Mouse (Mus musculus): ENCODE results near the gene Slc17a7. TPM values are rescaled to one million over a fixed set of nuclear protein-coding genes. Genes with fewer than 3 reads are reported as not detected.

Slc17a7 gene
- polyA plus RNA-seq, 1 experiment, result 2.0 TPM

DNA sequence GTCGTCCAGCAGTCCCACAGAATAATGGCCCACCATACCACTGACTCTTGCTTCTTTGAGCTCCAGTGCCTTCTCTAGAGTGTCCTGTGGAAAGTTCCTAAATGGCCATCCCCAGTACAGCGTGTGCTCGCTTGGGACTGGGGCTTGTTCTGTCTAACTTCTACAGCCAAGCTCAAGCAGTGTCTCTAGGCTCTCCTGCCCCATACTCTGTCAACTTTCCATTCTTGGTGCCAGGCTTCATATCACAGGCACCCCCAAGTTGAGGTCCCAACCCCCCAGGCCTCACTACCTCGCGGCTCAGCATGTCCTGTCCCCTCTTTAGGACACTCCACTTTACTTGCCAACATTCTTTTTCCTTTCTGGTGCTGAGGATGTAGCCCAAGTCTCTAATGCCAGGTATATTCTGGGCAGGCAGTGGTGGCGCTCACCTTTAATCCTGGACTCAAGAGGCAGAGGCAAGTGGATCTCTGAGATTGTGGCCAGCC is 3.4 kb upstream of the Slc17a7 start:
- Histone ChIP-seq H3K4me3 (ENCODE audit: control insufficient read depth, insufficient read depth, low read length) (no peak overlapping the region), H3K27me3 (ENCODE audit: control insufficient read depth, insufficient read depth, low read length) (peaks cover 11% of the 10 kb centered on the region), H3K4me1 (replicated peaks; ENCODE audit: control insufficient read depth, insufficient read depth, low read length) (peaks cover 7% of the 10 kb centered on the region), H3K27ac (ENCODE audit: control insufficient read depth, insufficient read depth, low read length) (no peak overlapping the region), H3K36me3 (ENCODE audit: control insufficient read depth, insufficient read depth, low read length) (no peaks in the 10 kb centered on the region)
- no peak for DNase-seq
- WGBS, result 97% methylated on average over 6 of the region's 6 CpGs
- TF ChIP-seq CTCF (IDR thresholded peaks at IDR 0.05; ENCODE audit: borderline replicate concordance, control insufficient read depth, extremely low read depth, insufficient read depth, low read length, poor library complexity) (no peak), POLR2A (IDR thresholded peaks at IDR 0.05; ENCODE audit: control insufficient read depth, extremely low read depth, insufficient read depth, low read length, poor library complexity) (no peak)

GRCm38 (mm10) chr7:45160866-45161265 is 2.9 kb upstream of the Slc17a7 start:
- no peak for DNase-seq
- H3K27ac ChIP-seq (ENCODE audit: control insufficient read depth, insufficient read depth, low read length), result no peak overlapping the region

DNA sequence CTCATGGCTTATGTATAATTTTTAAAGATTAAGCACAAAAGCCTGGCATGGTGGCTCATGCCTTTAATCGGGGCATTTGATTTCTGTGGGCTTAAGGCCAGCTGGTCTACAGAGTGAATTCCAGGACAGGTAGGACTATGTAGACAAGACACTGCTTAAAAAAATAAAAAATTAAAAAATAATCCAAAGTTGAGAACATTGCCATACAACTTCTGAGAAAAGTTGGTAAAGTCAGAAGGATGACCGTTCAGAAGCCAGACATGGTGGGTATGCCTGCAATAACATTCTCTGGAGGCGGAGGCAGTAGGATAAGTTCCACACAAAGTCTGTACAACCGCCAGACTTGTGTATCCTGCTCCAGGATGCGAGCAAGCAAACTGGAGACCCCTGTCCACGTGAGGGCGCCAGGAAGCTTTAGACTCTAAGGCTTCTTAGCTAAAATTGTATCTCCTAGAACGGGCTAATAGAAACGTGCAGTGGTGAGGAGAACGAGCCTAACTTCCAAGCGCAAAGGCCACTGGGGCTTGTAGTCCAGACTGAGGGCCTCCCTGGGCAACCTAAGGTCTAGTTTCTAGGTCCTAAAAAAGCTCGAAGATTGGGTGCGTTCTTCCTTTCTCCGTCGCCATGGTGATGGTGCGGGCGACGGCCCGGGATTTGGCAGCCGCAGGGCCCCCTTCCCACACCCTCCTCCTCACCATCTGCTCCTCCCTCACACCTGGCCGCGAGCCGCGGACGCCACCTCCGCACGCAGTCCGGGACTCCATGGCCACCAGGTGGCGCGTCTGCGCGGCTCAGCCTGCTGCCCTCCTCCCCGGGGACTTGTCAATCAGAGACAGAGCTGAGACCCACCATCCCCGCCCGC is 1.9 kb upstream of the Slc17a7 start:
- no peak overlapping the region for H3K27ac ChIP-seq (ENCODE audit: control insufficient read depth, insufficient read depth, low read length)
- DNase-seq, result peak; percentile 93
- H3K4me1 ChIP-seq (replicated peaks; ENCODE audit: control insufficient read depth, insufficient read depth, low read length), result peaks cover 7% of the 10 kb centered on the region
- H3K4me3 ChIP-seq (ENCODE audit: control insufficient read depth, insufficient read depth, low read length), result peak overlapping the region; percentile 39
- TF ChIP-seq POLR2A (IDR thresholded peaks at IDR 0.05; ENCODE audit: control insufficient read depth, extremely low read depth, insufficient read depth, low read length, poor library complexity) (no peak), CTCF (IDR thresholded peaks at IDR 0.05; ENCODE audit: borderline replicate concordance, control insufficient read depth, extremely low read depth, insufficient read depth, low read length, poor library complexity) (peak; percentile 98)
- WGBS, result 4% methylated on average over 35 of the region's 35 CpGs
- no peaks in the 10 kb centered on the region for H3K36me3 ChIP-seq (ENCODE audit: control insufficient read depth, insufficient read depth, low read length)
- peaks cover 11% of the 10 kb centered on the region for H3K27me3 ChIP-seq (ENCODE audit: control insufficient read depth, insufficient read depth, low read length)

More at GRCm38 (mm10) chr7:45160866-45161265, 2.9 kb upstream of the Slc17a7 start:
- H3K4me3 ChIP-seq (ENCODE audit: control insufficient read depth, insufficient read depth, low read length), result no peak overlapping the region
- H3K36me3 ChIP-seq (ENCODE audit: control insufficient read depth, insufficient read depth, low read length), result no peaks in the 10 kb centered on the region
- H3K27me3 ChIP-seq (ENCODE audit: control insufficient read depth, insufficient read depth, low read length), result peaks cover 11% of the 10 kb centered on the region
- WGBS, result 95% methylated on average over 3 of the region's 3 CpGs
- TF ChIP-seq POLR2A (IDR thresholded peaks at IDR 0.05; ENCODE audit: control insufficient read depth, extremely low read depth, insufficient read depth, low read length, poor library complexity) (no peak), CTCF (IDR thresholded peaks at IDR 0.05; ENCODE audit: borderline replicate concordance, control insufficient read depth, extremely low read depth, insufficient read depth, low read length, poor library complexity) (no peak)
- peaks cover 7% of the 10 kb centered on the region for H3K4me1 ChIP-seq (replicated peaks; ENCODE audit: control insufficient read depth, insufficient read depth, low read length)

- Histone ChIP-seq H3K4me3 (ENCODE audit: control insufficient read depth, insufficient read depth, low read length) (no peak overlapping the region), H3K4me1 (replicated peaks; ENCODE audit: control insufficient read depth, insufficient read depth, low read length) (peaks cover 7% of the 10 kb centered on the region), H3K27me3 (ENCODE audit: control insufficient read depth, insufficient read depth, low read length) (peaks cover 13% of the 10 kb centered on the region), H3K27ac (ENCODE audit: control insufficient read depth, insufficient read depth, low read length) (no peak overlapping the region), H3K36me3 (ENCODE audit: control insufficient read depth, insufficient read depth, low read length) (no peaks in the 10 kb centered on the region)
- 32% methylated on average over 6 of the region's 6 CpGs for WGBS
- no peak for DNase-seq
- no peak for TF ChIP-seq CTCF (IDR thresholded peaks at IDR 0.05; ENCODE audit: borderline replicate concordance, control insufficient read depth, extremely low read depth, insufficient read depth, low read length, poor library complexity)
- TF ChIP-seq POLR2A (IDR thresholded peaks at IDR 0.05; ENCODE audit: control insufficient read depth, extremely low read depth, insufficient read depth, low read length, poor library complexity), result no peak
Observed at GRCm38 (mm10) chr7:45162551-45162950, 1.2 kb upstream of the Slc17a7 start.

- WGBS, result 82% methylated on average over 9 of the region's 9 CpGs
- Histone ChIP-seq H3K36me3 (ENCODE audit: control insufficient read depth, insufficient read depth, low read length) (no peaks in the 10 kb centered on the region), H3K4me1 (replicated peaks; ENCODE audit: control insufficient read depth, insufficient read depth, low read length) (peaks cover 7% of the 10 kb centered on the region), H3K27me3 (ENCODE audit: control insufficient read depth, insufficient read depth, low read length) (peaks cover 18% of the 10 kb centered on the region), H3K27ac (ENCODE audit: control insufficient read depth, insufficient read depth, low read length) (no peak overlapping the region), H3K4me3 (ENCODE audit: control insufficient read depth, insufficient read depth, low read length) (no peak overlapping the region)
- TF ChIP-seq CTCF (IDR thresholded peaks at IDR 0.05; ENCODE audit: borderline replicate concordance, control insufficient read depth, extremely low read depth, insufficient read depth, low read length, poor library complexity), result no peak
- no peak for TF ChIP-seq POLR2A (IDR thresholded peaks at IDR 0.05; ENCODE audit: control insufficient read depth, extremely low read depth, insufficient read depth, low read length, poor library complexity)
- DNase-seq, result no peak
Observed at GRCm38 (mm10) chr7:45162996-45163615, 643 bp upstream of the Slc17a7 start.

- no peaks in the 10 kb centered on the region for H3K36me3 ChIP-seq (ENCODE audit: control insufficient read depth, insufficient read depth, low read length)
- 80% methylated on average over 5 of the region's 5 CpGs for WGBS
- no peak for DNase-seq
- H3K4me3 ChIP-seq (ENCODE audit: control insufficient read depth, insufficient read depth, low read length), result no peak overlapping the region
- H3K27me3 ChIP-seq (ENCODE audit: control insufficient read depth, insufficient read depth, low read length), result peaks cover 25% of the 10 kb centered on the region
- H3K4me1 ChIP-seq (replicated peaks; ENCODE audit: control insufficient read depth, insufficient read depth, low read length), result peaks cover 7% of the 10 kb centered on the region
- no peak overlapping the region for H3K27ac ChIP-seq (ENCODE audit: control insufficient read depth, insufficient read depth, low read length)
- TF ChIP-seq CTCF (IDR thresholded peaks at IDR 0.05; ENCODE audit: borderline replicate concordance, control insufficient read depth, extremely low read depth, insufficient read depth, low read length, poor library complexity) (no peak), POLR2A (IDR thresholded peaks at IDR 0.05; ENCODE audit: control insufficient read depth, extremely low read depth, insufficient read depth, low read length, poor library complexity) (no peak)
Observed at GRCm38 (mm10) chr7:45164833-45165232, 1.1 kb downstream of the Slc17a7 start.
